Mouse (Mus musculus): ENCODE measurements at regions not wholly inside any gene's neighbourhood (a gene's known extent, or its start where the extent isn't known, plus 50 kb on each side); places are given as distances from the start of the nearest gene placed in this dataset.

- TF ChIP-seq CTCF (IDR thresholded peaks at IDR 0.05; ENCODE audit: control insufficient read depth, insufficient read depth, insufficient read length), result no peak
- TF ChIP-seq MYOG (IDR thresholded peaks at IDR 0.05; ENCODE audit: control insufficient read depth, extremely low read depth, insufficient read length), result no peak
- no peak for TF ChIP-seq MYOD1 (IDR thresholded peaks at IDR 0.05; ENCODE audit: control insufficient read depth, insufficient read length, low read depth)
- TF ChIP-seq CEBPB (IDR thresholded peaks at IDR 0.05; ENCODE audit: low read depth), result no peak
- TF ChIP-seq MAX (IDR thresholded peaks at IDR 0.05), result no peak
- TF ChIP-seq FOSL1 (IDR thresholded peaks at IDR 0.05; ENCODE audit: insufficient read depth, low read length, poor library complexity, severe bottlenecking), result no peak
Measured at GRCm38 (mm10) chr9:27478346-27478745, 81.7 kb downstream of the Spata19 start.
